Mouse (Mus musculus): ENCODE measurements around the gene Nsun6. TPM values are rescaled to one million over a fixed set of nuclear protein-coding genes. Genes with fewer than 3 reads are reported as not detected.

Gene Nsun6
- total RNA-seq (2022), result 10 to 100 TPM in 3 of 4 experiments, 1 to 10 TPM in 1; 7.1 to 21.0 (median 12.9) TPM

- DNase-seq, result peak; percentile 95
Observed at GRCm38 (mm10) chr2:15054945-15055637, at the start of gene Nsun6. Gene Nsun6, minus strand, starts transcription at chr2:15055069.

GRCm38 (mm10) chr2:15104386-15104785 lies 49.5 kb upstream of the Nsun6 start:
- DNase-seq, result no peak

- no peak for DNase-seq
Observed at GRCm38 (mm10) chr2:15096514-15097090, 41.7 kb upstream of the Nsun6 start.

- DNase-seq, result no peak
Observed at GRCm38 (mm10) chr2:15087308-15087707, 32.4 kb upstream of the Nsun6 start.

GRCm38 (mm10) chr2:15083702-15084101 lies 28.8 kb upstream of the Nsun6 start:
- DNase-seq, result no peak

GRCm38 (mm10) chr2:15067091-15067490 lies 12.2 kb upstream of the Nsun6 start:
- no peak for DNase-seq

GRCm38 (mm10) chr2:15065447-15065846 lies 10.6 kb upstream of the Nsun6 start:
- DNase-seq, result no peak

- DNase-seq, result no peak
Observed at GRCm38 (mm10) chr2:15064380-15065269, 9.8 kb upstream of the Nsun6 start.

GRCm38 (mm10) chr2:15063815-15064214 lies 8.9 kb upstream of the Nsun6 start:
- DNase-seq, result no peak

GRCm38 (mm10) chr2:15060856-15061255 lies 6.0 kb upstream of the Nsun6 start:
- no peak for DNase-seq

- no peak for DNase-seq
Observed at GRCm38 (mm10) chr2:15058227-15058626, 3.4 kb upstream of the Nsun6 start.

GRCm38 (mm10) chr2:15055741-15056151 lies 877 bp upstream of the Nsun6 start:
- no peak for DNase-seq

GRCm38 (mm10) chr2:15054496-15054895 lies 373 bp downstream of the Nsun6 start:
- DNase-seq, result no peak

- peak; percentile 92 for DNase-seq
Observed at GRCm38 (mm10) chr2:15049117-15049873, 5.6 kb downstream of the Nsun6 start, which contains the start of gene Arl5b. Gene Arl5b, plus strand, starts transcription at chr2:15049395.

- DNase-seq, result no peak
Observed at GRCm38 (mm10) chr2:15040326-15040725, 14.5 kb downstream of the Nsun6 start.

- no peak for DNase-seq
Observed at GRCm38 (mm10) chr2:15038705-15039104, 16.2 kb downstream of the Nsun6 start.

- no peak for DNase-seq
Observed at GRCm38 (mm10) chr2:15027816-15028215, 27.1 kb downstream of the Nsun6 start.

GRCm38 (mm10) chr2:15026817-15027216 lies 28.1 kb downstream of the Nsun6 start:
- DNase-seq, result no peak

- no peak for DNase-seq
Observed at GRCm38 (mm10) chr2:15008072-15008471, 46.8 kb downstream of the Nsun6 start.

GRCm38 (mm10) chr2:15007531-15007930 lies 47.3 kb downstream of the Nsun6 start:
- DNase-seq, result no peak

GRCm38 (mm10) chr2:14997836-14998235 lies 57.0 kb downstream of the Nsun6 start:
- no peak for DNase-seq

- no peak for DNase-seq
Observed at GRCm38 (mm10) chr2:14996036-14996435, 58.8 kb downstream of the Nsun6 start.

Data from adrenal gland, adult 8-10 months (tissue).